Mouse (Mus musculus): Measurements from ENCODE around the gene Olfr711.
A peak's percentile ranks its signal among the peaks of the same experiment; 100 is the strongest.
"Not testable (repeated sequence)": the region's sequence is repeated elsewhere in the genome, so short reads cannot be mapped to it uniquely, and the experiment has no call there.

Gene Olfr711

GRCm38 (mm10) chr7:106975353-106975752 lies at the start of gene Olfr711:
Olfr711 (minus strand) TSS chr7:106975453.
- DNase-seq (ENCODE audit: low spot score), result no peak

- no peak for DNase-seq (ENCODE audit: low spot score)
These were observed 30.7 kb upstream of the Olfr711 start, which contains the start of gene Olfr2 for GRCm38 (mm10) chr7:107005972-107006371. Olfr2 (minus strand) TSS chr7:107006072.

GRCm38 (mm10) chr7:107004169-107004568 lies 28.9 kb upstream of the Olfr711 start:
- DNase-seq (ENCODE audit: low spot score), result no peak

- no peak for DNase-seq (ENCODE audit: low spot score)
These were observed 25.5 kb upstream of the Olfr711 start for GRCm38 (mm10) chr7:107000798-107001197.

GRCm38 (mm10) chr7:106985236-106985635 lies 10.0 kb upstream of the Olfr711 start:
- peak; percentile 4 for DNase-seq (ENCODE audit: low spot score)

- DNase-seq (ENCODE audit: low spot score), result not testable (repeated sequence)
These were observed 7.8 kb downstream of the Olfr711 start for GRCm38 (mm10) chr7:106967503-106967902.

- DNase-seq (ENCODE audit: low spot score), result no peak
These were observed 11.4 kb downstream of the Olfr711 start, which contains the start of gene Olfr6 for GRCm38 (mm10) chr7:106963837-106964236. Olfr6 (minus strand) TSS chr7:106963937.

GRCm38 (mm10) chr7:106948212-106948611 lies 27.0 kb downstream of the Olfr711 start, which contains the start of gene Olfr710:
Olfr710 (minus strand) TSS chr7:106948312.
- no peak for DNase-seq (ENCODE audit: low spot score)

- no peak for DNase-seq (ENCODE audit: low spot score)
These were observed 43.1 kb downstream of the Olfr711 start, which contains the start of gene Olfr709-ps1 for GRCm38 (mm10) chr7:106932119-106932518. Olfr709-ps1 (minus strand) TSS chr7:106932219.

GRCm38 (mm10) chr7:106920961-106921360 lies 54.3 kb downstream of the Olfr711 start:
- DNase-seq (ENCODE audit: low spot score), result not testable (repeated sequence)
